Mouse (Mus musculus): Measurements from ENCODE around the gene Gm21028. TPM values are rescaled to one million over a fixed set of nuclear protein-coding genes. Genes with fewer than 3 reads are reported as not detected.

The Gm21028 gene
- not detected in 2 replicates for polyA plus RNA-seq (2015; fragmentation: Nextera tagmentation; extraction: Ambion mirVana)

DNA sequence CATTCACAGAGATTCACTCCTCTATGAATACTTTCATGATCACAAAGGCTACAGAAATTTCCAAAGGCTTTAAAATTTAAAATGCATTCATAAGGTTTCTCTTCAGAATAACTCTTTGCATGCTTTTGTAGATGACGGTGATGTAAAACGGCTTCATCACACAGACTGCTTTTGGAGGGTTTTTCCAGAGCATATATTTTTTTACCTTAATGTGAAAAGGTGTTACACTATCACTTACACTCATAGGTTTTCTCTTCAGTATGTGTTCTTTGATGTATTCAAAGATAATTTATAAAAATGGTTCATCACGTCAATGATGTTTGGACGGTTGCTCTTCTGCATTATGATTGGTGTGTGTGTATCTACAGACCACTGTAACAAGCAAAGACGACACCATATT, at the start of gene Gm21028:
Gene Gm21028, minus strand, starts transcription at position 101 of the 400 bp plus-strand sequence.

DNA sequence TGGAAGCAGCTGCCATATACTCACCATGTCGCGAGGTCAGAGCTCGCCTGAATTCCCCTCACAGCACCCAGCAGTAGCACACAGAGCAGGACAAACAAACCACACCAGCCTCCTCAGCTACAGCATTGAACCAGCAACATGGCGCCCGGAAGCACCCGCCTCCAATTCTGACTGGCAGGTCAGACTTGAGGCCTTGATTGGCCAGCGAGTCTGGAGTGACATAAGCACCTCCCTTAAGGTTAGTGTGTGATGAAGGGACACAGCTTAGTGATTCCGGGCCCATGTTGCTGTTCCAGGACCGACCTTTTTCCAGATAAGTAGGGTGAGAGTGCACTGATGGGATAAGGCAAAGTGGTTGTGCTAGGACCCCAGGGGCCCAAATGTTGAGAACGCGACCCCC, 14.0 kb upstream of the Gm21028 start, which contains the start of gene Zfp977:
Gene Zfp977, minus strand, starts transcription at position 135 of the 400 bp plus-strand sequence.

Small RNA genes within 50 kb of the gene (microRNA-seq; reads per million reads assigned to microRNA genes)
- gene Gm24938 (ENCODE audit: borderline replicate concordance, insufficient number of aligned reads), result not detected

Other genes starting within 250 kb of the Gm21028 start
- not detected in 2 replicates for gene 4933421I07Rik, start 130.5 kb downstream of the Gm21028 start, polyA plus RNA-seq (2015; fragmentation: Nextera tagmentation; extraction: Ambion mirVana)
- 5.5 and 6.1 TPM in 2 replicates for gene Zfp141, start 72.8 kb downstream of the Gm21028 start, polyA plus RNA-seq (2015; fragmentation: Nextera tagmentation; extraction: Ambion mirVana)
- 0.63 and 1.1 TPM in 2 replicates for gene Zfp977, start 14.0 kb upstream of the Gm21028 start, polyA plus RNA-seq (2015; fragmentation: Nextera tagmentation; extraction: Ambion mirVana)
- gene Zfp976, start 64.0 kb upstream of the Gm21028 start, polyA plus RNA-seq (2015; fragmentation: Nextera tagmentation; extraction: Ambion mirVana), result 1.5 and 2.0 TPM in 2 replicates
- gene Zfp975, start 114.2 kb upstream of the Gm21028 start, polyA plus RNA-seq (2015; fragmentation: Nextera tagmentation; extraction: Ambion mirVana), result 4.8 and 6.4 TPM in 2 replicates
- gene Gm17067, start 148.4 kb upstream of the Gm21028 start, polyA plus RNA-seq (2015; fragmentation: Nextera tagmentation; extraction: Ambion mirVana), result not detected in 2 replicates
- gene Vmn2r62, start 214.9 kb upstream of the Gm21028 start, polyA plus RNA-seq (2015; fragmentation: Nextera tagmentation; extraction: Ambion mirVana), result not detected in 2 replicates

Measured in adrenal gland, postnatal 0 days (tissue).